Mouse (Mus musculus): ENCODE results near the gene Msl2.
A peak's percentile ranks its signal among the peaks of the same experiment; 100 is the strongest.

The Msl2 gene

DNA sequence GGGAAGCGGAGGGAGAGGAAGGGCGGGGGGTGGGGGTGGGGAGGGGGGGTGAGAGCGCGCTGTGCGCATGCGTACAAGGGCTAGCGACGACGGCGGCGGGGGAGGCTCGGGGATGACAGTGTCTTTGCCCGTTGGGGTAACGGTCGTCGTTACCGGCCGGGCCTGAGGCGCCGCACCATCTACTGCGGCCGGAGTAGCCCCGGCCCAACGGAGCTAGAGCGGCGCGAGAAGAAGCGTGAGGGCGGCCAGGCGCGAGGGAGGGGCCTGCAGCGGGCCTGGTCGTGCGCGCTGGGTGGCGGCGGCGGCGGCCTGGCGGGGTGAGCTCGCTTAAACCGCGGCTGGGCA, at the start of gene Msl2:
Gene Msl2 (plus strand): TSS at position 115 of the 345 bp plus-strand sequence.
- DNase-seq (ENCODE audit: inconsistent ontology term): no peak

GRCm38 (mm10) chr9:101033761-101034447, 40.0 kb upstream of the Msl2 start:
- no peak for DNase-seq (ENCODE audit: inconsistent ontology term)

DNA sequence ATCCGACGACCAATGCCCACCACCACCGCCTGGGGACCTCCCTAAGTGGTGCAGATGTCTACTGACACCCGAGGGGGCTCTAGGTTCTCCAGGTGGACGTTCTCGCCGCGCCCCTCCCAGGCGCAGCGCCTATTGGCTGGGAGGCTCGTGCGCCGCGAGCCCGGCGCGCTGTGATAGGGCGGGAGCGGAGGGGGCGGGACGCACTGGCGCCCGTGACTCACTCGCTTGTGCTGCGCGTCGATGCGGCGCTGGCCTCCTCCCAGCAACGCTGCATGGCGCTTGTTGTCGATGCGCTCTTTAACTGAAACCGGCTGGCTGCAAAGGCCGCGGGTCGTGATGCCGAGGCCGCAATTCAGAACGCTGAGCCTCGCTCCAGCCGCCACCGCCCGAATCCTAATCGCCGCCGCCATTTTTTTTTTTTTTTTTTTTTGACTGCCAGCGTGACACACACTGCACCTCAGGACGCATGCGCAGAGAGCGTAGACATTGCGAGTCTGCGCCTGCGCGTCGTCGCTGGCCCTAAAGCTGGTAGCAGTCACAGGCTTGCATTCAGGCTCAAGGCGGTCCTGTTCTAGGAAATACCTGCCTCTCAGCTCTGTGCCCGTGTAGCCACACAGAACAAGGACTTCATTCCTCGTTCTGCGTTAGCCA, 39.3 kb upstream of the Msl2 start, which contains the start of gene Pccb:
Gene Pccb (minus strand): TSS at position 451 of the 651 bp plus-strand sequence.
- peak; percentile 97 for DNase-seq (ENCODE audit: inconsistent ontology term)

DNA sequence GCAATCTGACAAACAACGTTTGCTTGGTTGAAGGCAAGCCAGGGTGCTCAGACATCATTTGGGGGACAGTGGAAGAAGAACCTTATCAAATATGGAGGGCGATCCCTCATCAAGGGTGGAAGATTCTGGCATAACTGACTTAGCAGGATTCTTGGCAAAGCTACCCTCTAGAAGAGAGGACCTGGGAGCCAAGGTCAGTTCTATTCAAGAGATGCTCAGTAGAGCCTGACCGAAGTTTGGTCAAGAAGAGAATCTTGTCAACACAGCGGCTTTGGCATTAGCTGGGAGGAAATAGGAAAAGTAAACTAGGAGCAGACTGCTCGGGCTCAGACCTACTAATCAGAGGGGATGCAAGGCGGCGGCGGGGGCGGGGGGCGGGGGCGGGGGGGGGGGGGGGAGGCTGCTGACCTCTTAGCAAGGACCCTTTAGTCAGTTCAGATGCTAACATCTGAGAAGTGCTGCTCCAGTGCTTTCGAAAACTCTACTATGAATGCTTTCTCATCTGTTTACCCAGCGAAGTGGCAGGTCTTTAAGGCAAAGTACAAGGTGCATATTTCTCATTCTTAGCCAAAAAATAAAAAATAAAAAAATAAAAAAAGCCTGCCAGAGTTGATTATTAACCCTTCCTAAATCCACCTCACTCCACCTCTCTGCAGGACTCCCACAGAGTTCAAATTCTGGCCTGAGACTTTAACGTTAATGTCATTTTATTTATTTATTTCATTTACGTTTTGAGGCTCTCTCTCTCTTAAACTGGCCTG, 37.9 kb upstream of the Msl2 start:
- no peak for DNase-seq (ENCODE audit: inconsistent ontology term)

- DNase-seq (ENCODE audit: inconsistent ontology term): no peak
Measured at GRCm38 (mm10) chr9:101036876-101037275, 37.0 kb upstream of the Msl2 start.

DNA sequence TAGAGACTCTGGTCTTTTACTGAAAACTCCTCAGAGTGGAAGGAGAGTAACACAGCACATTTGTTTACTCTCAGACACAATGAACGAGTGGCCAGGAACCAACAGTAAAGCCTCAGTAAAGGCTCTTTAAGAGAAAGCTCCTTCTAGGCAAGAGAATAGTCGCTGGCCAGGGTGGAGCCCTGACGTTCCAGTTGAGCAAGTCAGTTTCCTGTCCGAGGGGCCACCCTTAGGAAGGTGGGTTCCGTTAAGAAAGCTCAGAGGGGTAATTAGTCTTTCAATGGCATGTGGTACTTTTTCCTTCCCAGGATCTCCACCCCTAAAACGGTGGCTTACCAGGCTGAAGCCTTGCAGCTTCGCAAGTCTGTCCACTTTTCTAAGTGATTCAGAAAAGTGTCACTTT, 36.5 kb upstream of the Msl2 start:
- no peak for DNase-seq (ENCODE audit: inconsistent ontology term)

- no peak for DNase-seq (ENCODE audit: inconsistent ontology term)
Measured at GRCm38 (mm10) chr9:101038634-101039033, 35.3 kb upstream of the Msl2 start.

- DNase-seq (ENCODE audit: inconsistent ontology term): no peak
Measured at GRCm38 (mm10) chr9:101041508-101041907, 32.4 kb upstream of the Msl2 start.

GRCm38 (mm10) chr9:101042249-101042648, 31.7 kb upstream of the Msl2 start:
- no peak for DNase-seq (ENCODE audit: inconsistent ontology term)

DNA sequence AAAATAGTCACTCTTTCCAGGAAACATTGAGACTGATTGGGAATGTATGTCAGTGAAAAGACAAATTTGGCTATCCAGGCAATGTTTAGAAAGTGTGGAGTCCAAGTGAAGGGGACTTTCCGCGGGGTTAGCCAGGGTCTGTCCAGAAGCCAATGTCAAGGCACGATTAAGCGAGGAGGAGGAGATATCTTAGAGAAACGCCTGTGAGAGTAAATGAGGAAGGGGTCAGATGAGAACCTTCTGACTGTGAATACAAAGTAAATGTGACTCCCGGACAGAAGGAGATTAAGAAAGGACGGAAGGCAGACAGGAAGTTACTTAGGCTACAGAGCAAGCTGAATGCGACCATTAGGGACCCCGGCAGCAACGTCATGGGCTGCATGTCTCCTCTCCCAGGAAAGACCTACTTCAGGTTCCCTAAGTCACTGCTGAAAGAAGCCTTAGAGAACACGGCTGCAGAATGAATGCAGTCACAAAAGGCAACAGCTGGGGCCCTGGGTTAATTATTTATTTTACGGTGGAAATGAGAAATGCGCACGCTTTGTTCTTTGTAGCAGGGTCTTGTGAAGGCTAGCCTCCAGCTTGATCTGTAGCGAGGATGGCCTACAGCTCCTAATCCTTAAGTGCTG, 28.1 kb upstream of the Msl2 start:
- no peak for DNase-seq (ENCODE audit: inconsistent ontology term)

GRCm38 (mm10) chr9:101052007-101052406, 21.9 kb upstream of the Msl2 start:
- no peak for DNase-seq (ENCODE audit: inconsistent ontology term)

GRCm38 (mm10) chr9:101052691-101053090, 21.2 kb upstream of the Msl2 start:
- DNase-seq (ENCODE audit: inconsistent ontology term): no peak

- DNase-seq (ENCODE audit: inconsistent ontology term): no peak
Measured at GRCm38 (mm10) chr9:101053279-101053678, 20.6 kb upstream of the Msl2 start.

DNA sequence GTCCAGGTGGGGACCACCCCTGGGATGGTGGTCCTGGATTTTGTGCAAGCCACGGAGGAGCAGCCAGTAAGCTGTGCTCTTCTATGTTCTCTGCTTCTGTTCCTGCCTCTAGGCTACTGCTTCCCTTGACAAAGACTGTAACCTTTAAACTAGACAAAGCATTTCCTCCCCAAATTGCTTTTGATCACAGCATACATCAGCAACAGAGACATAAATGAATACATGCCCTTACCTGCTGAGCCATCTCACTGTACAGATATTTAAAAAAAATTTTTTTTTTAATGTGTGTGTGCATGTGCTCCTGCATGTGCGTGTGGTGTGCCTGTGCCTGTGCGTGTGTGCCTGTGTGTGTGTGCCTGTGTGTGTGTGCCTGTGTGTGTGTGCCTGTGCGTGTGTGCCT, 16.7 kb upstream of the Msl2 start:
- DNase-seq (ENCODE audit: inconsistent ontology term): no peak

DNA sequence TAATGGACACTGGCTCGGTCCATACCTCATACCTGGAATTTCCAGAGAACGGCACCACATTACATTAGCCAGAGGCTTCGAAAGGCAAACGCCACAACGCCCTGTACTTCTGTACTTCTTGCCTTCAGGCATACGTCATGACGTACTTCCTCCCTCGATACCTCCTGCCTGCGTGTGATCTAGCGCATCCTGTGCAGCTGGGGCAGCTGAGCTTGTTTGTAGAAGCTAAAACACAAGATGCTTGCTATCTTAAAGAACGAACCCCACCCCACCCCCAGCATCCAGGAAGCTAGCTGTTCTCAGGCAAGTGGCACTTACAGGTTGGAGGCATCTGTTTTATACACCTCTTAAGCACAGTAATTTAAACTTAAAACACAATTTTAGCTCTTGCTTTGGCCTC, 12.9 kb upstream of the Msl2 start:
- DNase-seq (ENCODE audit: inconsistent ontology term): no peak

DNA sequence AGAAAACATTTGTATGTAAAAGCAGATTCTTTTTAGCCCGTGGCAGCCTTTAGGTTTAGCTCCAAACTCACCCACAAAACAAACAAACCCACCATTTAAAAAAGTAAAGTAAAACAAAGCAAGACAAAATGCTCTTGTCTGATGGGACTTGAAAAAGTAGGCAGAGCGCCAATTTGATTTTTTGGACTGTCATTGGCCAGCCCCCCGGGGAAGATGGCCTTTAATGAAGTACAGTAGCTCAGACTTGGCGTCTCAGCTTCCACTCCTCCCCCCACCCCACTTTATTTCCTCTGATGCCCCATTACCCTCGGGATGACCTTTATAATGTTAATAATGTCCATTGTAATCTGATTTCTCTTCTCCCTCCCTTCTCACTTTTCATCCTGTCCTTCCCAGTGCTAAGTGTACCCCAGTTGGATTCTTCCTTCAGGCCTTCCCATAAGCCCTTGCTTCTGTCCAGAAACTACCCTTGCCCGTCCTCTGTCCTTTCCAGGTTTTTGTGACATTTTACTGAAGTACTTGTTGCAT, 11.6 kb upstream of the Msl2 start:
- no peak for DNase-seq (ENCODE audit: inconsistent ontology term)

GRCm38 (mm10) chr9:101065076-101065602, 8.8 kb upstream of the Msl2 start:
- peak; percentile 66 for DNase-seq (ENCODE audit: inconsistent ontology term)

GRCm38 (mm10) chr9:101069781-101070180, 4.1 kb upstream of the Msl2 start:
- no peak for DNase-seq (ENCODE audit: inconsistent ontology term)

GRCm38 (mm10) chr9:101072506-101072905, 1.4 kb upstream of the Msl2 start:
- no peak for DNase-seq (ENCODE audit: inconsistent ontology term)

- peak; percentile 99 for DNase-seq (ENCODE audit: inconsistent ontology term)
Measured at GRCm38 (mm10) chr9:101073041-101073986, 587 bp upstream of the Msl2 start.
